Mouse (Mus musculus) ES-Bruce4 (cell line): ENCODE measurements around the gene Ascl5. TPM values are rescaled to one million over a fixed set of nuclear protein-coding genes. Genes with fewer than 3 reads are reported as not detected.

ENCODE experiments used
- H3K27ac ChIP-seq: 2 replicates; pipeline ENCODE4 v1.5.1; 2012; ENCODE audit warnings: low read length, inconsistent platforms; ENCODE audit not compliant: insufficient read depth
- H3K27me3 ChIP-seq: 2 replicates; pipeline ENCODE4 v1.6.1; 2012; ENCODE audit warnings: mild to moderate bottlenecking, low read length, inconsistent platforms; ENCODE audit not compliant: control insufficient read depth, poor library complexity, insufficient read depth, severe bottlenecking
- H3K36me3 ChIP-seq: 2 replicates; pipeline ENCODE4 v1.6.1; 2012; ENCODE audit warnings: inconsistent platforms, mild to moderate bottlenecking, low read length, moderate library complexity; ENCODE audit not compliant: control insufficient read depth, poor library complexity, insufficient read depth, severe bottlenecking
- H3K4me1 ChIP-seq: one replicate; pipeline ENCODE4 v1.8.1; 2011; ENCODE audit warnings: low read length; ENCODE audit not compliant: control insufficient read depth, insufficient read depth
- H3K4me3 ChIP-seq: 2 replicates; pipeline ENCODE4 v1.5.1; 2011; ENCODE audit warnings: low read depth, mild to moderate bottlenecking, low read length
- H3K9ac ChIP-seq: 2 replicates; pipeline ENCODE4 v1.6.1; 2012; ENCODE audit warnings: low read depth, mild to moderate bottlenecking, inconsistent platforms; ENCODE audit not compliant: poor library complexity, severe bottlenecking
- H3K9me3 ChIP-seq: replicated peaks from 2 replicates; pipeline ENCODE4 v1.6.1; 2012; ENCODE audit warnings: mild to moderate bottlenecking, low read length, inconsistent platforms; ENCODE audit not compliant: control insufficient read depth, poor library complexity, insufficient read depth, severe bottlenecking
- CTCF ChIP-seq: IDR thresholded peaks from one replicate; pipeline ENCODE4 v1.8.1; 2011; ENCODE audit warnings: low read depth, low read length
- EP300 ChIP-seq: IDR thresholded peaks from 2 replicates; pipeline ENCODE4 v1.6.1; 2011; ENCODE audit warnings: low read depth, low read length; ENCODE audit not compliant: insufficient read depth
- POLR2A ChIP-seq: IDR thresholded peaks from one replicate; pipeline ENCODE4 v1.8.1; 2011; ENCODE audit warnings: low read length; ENCODE audit not compliant: insufficient read depth
- polyA plus RNA-seq: library from polyadenylated mRNA; stranded (reverse); fragments of >200 nt; gene quantifications from 2 replicates; pipeline ENCODE4 v1.2.4, GENCODE M21; 2011; ENCODE audit warnings: low read depth; ENCODE audit not compliant: missing spikeins, insufficient read depth, insufficient read length

Gene Ascl5
- not detected in 2 replicates for polyA plus RNA-seq

DNA sequence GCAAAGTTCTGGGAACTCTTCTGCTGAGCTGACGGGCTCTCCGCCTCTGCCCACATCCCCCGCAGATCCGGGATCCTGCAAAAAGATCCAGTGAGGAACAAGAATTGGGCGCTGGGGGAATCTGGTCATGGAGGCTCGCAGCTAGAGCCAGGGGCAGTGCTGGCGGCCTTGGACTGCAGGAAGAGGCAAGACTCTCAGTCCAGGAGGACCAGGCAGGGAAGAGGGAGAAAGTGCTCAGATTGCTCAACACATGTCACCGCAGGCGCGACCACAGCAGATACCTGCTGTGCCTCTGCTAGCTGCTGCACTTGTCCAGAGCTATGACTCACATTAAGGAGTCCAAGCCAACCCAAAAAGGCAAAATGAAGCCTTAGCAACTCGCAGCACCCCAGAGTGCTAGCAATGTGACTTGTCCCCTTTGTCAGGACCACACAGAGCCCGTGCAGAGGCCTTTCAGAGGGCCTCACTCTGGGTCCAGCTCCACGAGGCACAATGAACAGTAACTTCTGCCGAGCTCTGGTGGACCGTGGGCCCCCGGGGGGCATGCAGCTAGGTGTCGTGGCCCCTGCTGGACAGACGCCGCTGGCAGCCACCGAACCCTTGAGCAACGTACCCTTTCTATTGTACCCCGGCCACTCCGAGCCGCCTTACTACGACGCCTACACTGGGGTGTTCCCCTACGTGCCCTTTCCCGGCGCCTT, at the start of gene Ascl5:
Gene Ascl5 (plus strand): TSS at position 493 of the 701 bp plus-strand sequence.
- Histone ChIP-seq H3K9ac (peak within 1 kb of the TSS; percentile 9; the same call in 1 of the 2 replicates), H3K4me3 (peak within 1 kb of the TSS; percentile 55), H3K36me3 (no peaks in the 10 kb centered on the region), H3K9me3 (no peaks in the 10 kb centered on the region), H3K4me1 (no peaks in the 10 kb centered on the region), H3K27ac (no peak within 1 kb of the TSS), H3K27me3 (no peaks in the 10 kb centered on the region)
- TF ChIP-seq EP300 (no peak), POLR2A (no peak), CTCF (no peak)

DNA sequence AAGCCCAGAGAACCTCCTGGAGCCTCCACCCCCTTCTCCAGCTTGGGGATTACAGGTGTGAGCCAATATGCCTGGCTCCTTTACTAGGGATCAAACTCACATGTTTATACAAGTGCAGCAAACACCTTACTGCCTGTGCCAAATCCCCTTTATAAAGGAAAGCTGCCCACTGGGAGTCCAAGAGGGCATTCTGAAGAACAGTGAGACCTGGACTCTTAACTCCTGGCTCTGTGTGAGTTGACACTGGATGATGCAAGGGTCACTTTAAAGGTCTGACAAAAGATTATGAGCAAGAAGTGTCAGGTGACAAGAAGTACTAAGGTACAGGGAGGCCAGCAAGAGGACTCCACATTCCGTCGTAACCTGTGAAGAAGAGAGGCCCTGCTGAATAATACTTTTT, 49.2 kb upstream of the Ascl5 start:
- TF ChIP-seq POLR2A (no peak), CTCF (no peak), EP300 (no peak)
- Histone ChIP-seq H3K9me3 (no peaks in the 10 kb centered on the region), H3K4me3 (no peak overlapping the region), H3K4me1 (no peaks in the 10 kb centered on the region), H3K27ac (no peak overlapping the region), H3K9ac (no peak overlapping the region), H3K36me3 (no peaks in the 10 kb centered on the region), H3K27me3 (no peaks in the 10 kb centered on the region)

DNA sequence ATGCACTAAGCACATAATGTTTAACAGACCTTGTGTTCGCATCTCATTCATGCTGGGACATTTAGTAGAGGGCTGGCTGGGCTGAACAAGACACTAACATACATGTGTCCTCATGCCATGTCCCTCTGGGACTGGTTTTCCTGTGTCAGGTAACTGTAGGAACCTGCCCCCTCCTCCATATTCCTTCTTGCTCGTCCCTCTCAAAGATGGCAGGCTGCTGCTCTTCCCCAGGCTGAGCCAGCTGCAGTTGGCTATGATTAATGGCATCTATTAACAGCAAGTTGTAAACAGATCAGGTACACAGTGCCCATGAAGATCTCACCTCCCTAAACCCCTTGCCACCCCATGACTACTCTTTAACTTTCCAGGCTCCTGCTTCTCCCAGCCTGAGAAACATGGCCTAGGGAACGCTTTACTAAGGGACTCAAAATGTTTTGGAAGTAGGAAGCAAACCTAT, 44.3 kb upstream of the Ascl5 start, which contains the start of gene Igfn1:
Gene Igfn1 (minus strand): TSS at position 51 of the 457 bp plus-strand sequence.
- H3K36me3 ChIP-seq = no peaks in the 10 kb centered on the region
- no peak within 1 kb of the TSS for H3K9ac ChIP-seq

DNA sequence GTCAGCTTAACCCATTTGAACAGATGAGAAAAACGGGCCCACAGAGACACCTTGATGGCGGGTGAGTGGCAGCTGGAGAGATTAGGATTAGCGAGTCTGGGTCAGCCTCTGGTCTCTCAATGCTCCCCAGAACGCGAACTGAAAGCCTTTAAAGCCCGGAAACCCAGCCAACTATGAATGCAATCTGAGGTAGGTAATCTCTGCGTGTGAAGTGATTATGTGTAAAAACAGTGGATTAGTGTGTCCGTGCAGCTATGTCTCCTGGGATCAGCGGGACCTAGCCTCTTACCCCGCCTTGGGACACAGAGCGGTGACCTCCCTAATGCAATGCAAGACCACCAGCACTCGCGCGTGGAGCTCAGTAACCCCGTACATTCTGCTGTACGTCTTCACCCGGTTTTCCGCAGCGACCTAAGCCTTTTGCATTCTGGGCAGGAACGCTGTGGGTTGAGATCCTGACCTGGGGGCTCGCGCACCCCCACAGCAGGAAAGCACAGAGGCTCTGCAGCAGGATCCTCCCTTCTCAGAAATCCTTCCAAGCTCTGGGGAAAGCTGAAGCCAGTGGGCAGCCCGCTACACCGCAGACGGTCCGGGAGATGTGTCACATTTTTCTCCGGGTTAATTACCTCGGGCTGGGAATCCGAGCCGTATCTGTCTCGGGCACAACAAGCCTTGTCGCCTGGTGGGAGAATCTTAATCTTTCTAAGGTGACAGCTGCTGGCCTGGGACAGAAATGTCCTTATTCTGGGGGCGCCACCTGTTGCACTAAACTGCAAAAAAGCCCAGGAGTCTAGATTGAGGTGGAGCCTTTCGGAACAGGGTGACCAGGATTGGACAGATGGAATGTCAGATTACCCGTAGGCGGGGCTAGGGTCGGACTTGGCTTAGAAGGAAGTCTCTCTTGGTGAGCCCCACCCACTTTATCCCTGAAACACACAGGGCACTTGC, 43.1 kb upstream of the Ascl5 start, which contains the start of gene Tmem9:
Gene Tmem9 (plus strand): TSS at position 940 of the 948 bp plus-strand sequence.
- no peak within 1 kb of the TSS for H3K27ac ChIP-seq

More for the DNA sequence above, 44.3 kb upstream of the Ascl5 start, which contains the start of gene Igfn1:
- H3K4me1 ChIP-seq = no peaks in the 10 kb centered on the region
- peak within 1 kb of the TSS; percentile 71 for H3K4me3 ChIP-seq
- TF ChIP-seq CTCF (no peak), EP300 (no peak), POLR2A (no peak)
- no peaks in the 10 kb centered on the region for H3K9me3 ChIP-seq
- H3K27me3 ChIP-seq = no peaks in the 10 kb centered on the region
- H3K27ac ChIP-seq = no peak within 1 kb of the TSS

DNA sequence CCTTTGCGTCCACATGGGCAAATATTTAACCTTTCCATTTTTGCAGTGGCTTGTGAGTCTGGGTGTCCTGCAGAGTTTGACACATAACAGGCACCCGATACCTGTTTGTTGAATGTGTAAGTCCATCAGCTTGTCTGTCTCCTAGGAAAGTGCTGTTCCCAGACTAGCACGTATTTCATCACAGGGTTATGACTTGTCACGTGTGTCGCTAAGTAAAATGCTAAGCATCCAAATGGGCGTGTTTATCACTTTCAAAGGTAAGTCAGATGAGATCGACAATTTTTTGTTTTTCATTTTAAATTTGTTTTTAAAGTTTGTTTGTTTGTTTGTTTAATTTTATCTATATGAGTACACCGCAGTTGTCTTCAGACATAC, 42.5 kb upstream of the Ascl5 start:
- no peak overlapping the region for H3K27ac ChIP-seq
- no peaks in the 10 kb centered on the region for H3K36me3 ChIP-seq
- H3K27me3 ChIP-seq = no peaks in the 10 kb centered on the region
- TF ChIP-seq POLR2A = no peak
- H3K4me1 ChIP-seq = no peaks in the 10 kb centered on the region
- no peaks in the 10 kb centered on the region for H3K9me3 ChIP-seq
- H3K4me3 ChIP-seq = peak overlapping the region; percentile 20; the same call in 1 of the 2 replicates
- H3K9ac ChIP-seq = no peak overlapping the region

More for the DNA sequence above, 43.1 kb upstream of the Ascl5 start, which contains the start of gene Tmem9:
- Histone ChIP-seq H3K4me1 (no peaks in the 10 kb centered on the region), H3K36me3 (no peaks in the 10 kb centered on the region), H3K9me3 (no peaks in the 10 kb centered on the region), H3K9ac (peak within 1 kb of the TSS; percentile 31), H3K27me3 (no peaks in the 10 kb centered on the region), H3K4me3 (peak within 1 kb of the TSS; percentile 71)
- no peak for TF ChIP-seq EP300
- no peak for TF ChIP-seq CTCF
- no peak for TF ChIP-seq POLR2A
